Mouse (Mus musculus): ENCODE measurements around the gene Lmo1. TPM values are rescaled to one million over a fixed set of nuclear protein-coding genes. Genes with fewer than 3 reads are reported as not detected.
A peak's percentile ranks its signal among the peaks of the same experiment; 100 is the strongest.
"Not testable (repeated sequence)": the region's sequence is repeated elsewhere in the genome, so short reads cannot be mapped to it uniquely, and the experiment has no call there.

The Lmo1 gene
- polyA plus RNA-seq, 1 experiment from 2014 or later = 25.0 TPM

GRCm38 (mm10) chr7:109111000-109111399 lies 64.0 kb downstream of the Lmo1 start:
- ATAC-seq (ENCODE audit: insufficient read depth, low FRiP score, low TSS enrichment) (no peak), DNase-seq (ENCODE audit: low spot score) (no peak)
- Histone ChIP-seq H3K4me1 (ENCODE audit: control insufficient read depth, insufficient read depth, low read length) (no peaks in the 10 kb centered on the region), H3K4me2 (ENCODE audit: low read depth) (no peak overlapping the region), H3K9me3 (ENCODE audit: control insufficient read depth, low read length) (no peaks in the 10 kb centered on the region), H3K27ac (ENCODE audit: low read depth, low read length) (no peak overlapping the region), H3K27me3 (ENCODE audit: control insufficient read depth, insufficient read depth, low read length) (no peaks in the 10 kb centered on the region), H3K36me3 (ENCODE audit: control insufficient read depth, insufficient read depth, low read length) (no peaks in the 10 kb centered on the region), H3K9ac (ENCODE audit: low read length) (no peak overlapping the region), H3K4me3 (ENCODE audit: low read depth, low read length) (no peak overlapping the region)
- WGBS = 83% methylated on average over 5 of the region's 5 CpGs

DNA sequence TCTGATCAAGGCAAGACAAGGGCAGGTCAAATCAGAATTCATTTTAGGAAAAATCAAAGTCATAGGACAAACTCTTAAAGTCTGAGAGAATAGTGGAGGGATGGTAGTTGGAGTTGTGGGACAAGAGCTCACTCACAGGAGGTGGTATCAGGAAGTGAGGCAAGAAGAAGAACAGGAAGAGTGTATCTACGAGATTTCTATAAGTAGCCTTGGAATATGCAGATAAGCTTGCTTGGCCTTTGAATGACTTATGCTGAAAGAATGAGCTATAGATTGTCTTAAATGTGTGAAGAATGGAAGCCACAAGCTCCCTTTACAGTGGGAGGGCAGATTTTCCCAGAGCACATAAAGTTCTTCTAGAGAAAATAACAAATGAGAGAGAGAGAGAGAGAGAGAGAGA lies 70.1 kb downstream of the Lmo1 start:
- ATAC-seq (ENCODE audit: insufficient read depth, low FRiP score, low TSS enrichment) (no peak), DNase-seq (ENCODE audit: low spot score) (no peak)
- H3K27ac ChIP-seq (ENCODE audit: low read depth, low read length) = no peak overlapping the region
- no peak overlapping the region for H3K9ac ChIP-seq (ENCODE audit: low read length)
- H3K4me1 ChIP-seq (ENCODE audit: control insufficient read depth, insufficient read depth, low read length) = no peaks in the 10 kb centered on the region
- H3K27me3 ChIP-seq (ENCODE audit: control insufficient read depth, insufficient read depth, low read length) = no peaks in the 10 kb centered on the region
- no peak overlapping the region for H3K4me2 ChIP-seq (ENCODE audit: low read depth)
- H3K4me3 ChIP-seq (ENCODE audit: low read depth, low read length) = no peak overlapping the region
- no peaks in the 10 kb centered on the region for H3K9me3 ChIP-seq (ENCODE audit: control insufficient read depth, low read length)
- 85% methylated on average over 1 of the region's 1 CpGs for WGBS
- no peaks in the 10 kb centered on the region for H3K36me3 ChIP-seq (ENCODE audit: control insufficient read depth, insufficient read depth, low read length)

GRCm38 (mm10) chr7:109101167-109101566 lies 73.8 kb downstream of the Lmo1 start:
- 85% methylated on average over 3 of the region's 3 CpGs for WGBS
- H3K27me3 ChIP-seq (ENCODE audit: control insufficient read depth, insufficient read depth, low read length) = no peaks in the 10 kb centered on the region
- H3K9ac ChIP-seq (ENCODE audit: low read length) = no peak overlapping the region
- DNase-seq (ENCODE audit: low spot score) = no peak
- H3K9me3 ChIP-seq (ENCODE audit: control insufficient read depth, low read length) = no peaks in the 10 kb centered on the region
- no peaks in the 10 kb centered on the region for H3K4me1 ChIP-seq (ENCODE audit: control insufficient read depth, insufficient read depth, low read length)
- H3K36me3 ChIP-seq (ENCODE audit: control insufficient read depth, insufficient read depth, low read length) = no peaks in the 10 kb centered on the region
- no peak overlapping the region for H3K27ac ChIP-seq (ENCODE audit: low read depth, low read length)
- ATAC-seq (ENCODE audit: insufficient read depth, low FRiP score, low TSS enrichment) = no peak
- no peak overlapping the region for H3K4me3 ChIP-seq (ENCODE audit: low read depth, low read length)
- H3K4me2 ChIP-seq (ENCODE audit: low read depth) = no peak overlapping the region

DNA sequence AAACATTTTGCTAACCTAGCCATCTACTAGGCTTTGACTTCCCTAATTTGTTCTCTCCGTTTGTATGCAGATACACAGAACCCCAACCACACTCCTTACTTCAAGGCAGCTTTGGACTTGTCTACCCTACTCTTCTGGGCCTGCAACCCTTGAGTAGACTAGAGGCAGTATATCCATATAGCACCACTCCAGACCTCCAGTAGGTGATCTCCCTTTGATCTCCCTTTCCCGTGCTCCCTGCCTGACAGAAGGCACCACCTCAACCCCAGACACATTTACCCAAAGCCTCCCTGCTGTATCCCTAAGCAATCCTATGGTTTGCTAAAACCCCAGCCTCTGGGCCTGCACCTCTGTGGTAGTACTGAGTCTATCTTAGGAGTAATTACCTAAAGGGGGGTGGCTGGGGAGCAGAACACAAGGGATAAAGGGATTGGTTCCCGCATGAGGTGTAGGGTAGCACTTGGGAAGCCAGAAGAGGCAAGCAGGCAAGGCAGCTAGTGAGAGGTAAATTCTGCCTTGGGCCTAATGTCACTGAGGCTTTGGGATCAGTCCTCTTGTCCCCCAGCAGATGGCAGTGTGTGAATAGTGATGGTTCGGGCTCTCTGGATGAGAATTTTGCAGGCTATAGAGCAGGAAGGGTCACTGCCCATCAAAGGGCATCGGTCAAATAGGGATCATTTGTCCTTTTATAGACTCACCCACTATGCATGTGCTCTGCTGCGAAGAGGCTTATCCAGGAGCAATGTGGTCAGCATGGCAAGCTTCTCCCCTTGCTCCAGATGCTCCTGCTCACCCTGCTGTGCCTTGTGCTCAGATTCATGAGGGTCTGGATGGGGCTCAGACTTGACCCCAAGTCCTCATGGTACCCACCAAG lies 76.6 kb downstream of the Lmo1 start:
- DNase-seq (ENCODE audit: low spot score) = peak; percentile 52
- no peak overlapping the region for H3K4me2 ChIP-seq (ENCODE audit: low read depth)
- H3K4me3 ChIP-seq (ENCODE audit: low read depth, low read length) = no peak overlapping the region
- WGBS = 32% methylated on average over 6 of the region's 6 CpGs
- no peak overlapping the region for H3K27ac ChIP-seq (ENCODE audit: low read depth, low read length)
- no peaks in the 10 kb centered on the region for H3K4me1 ChIP-seq (ENCODE audit: control insufficient read depth, insufficient read depth, low read length)
- H3K9ac ChIP-seq (ENCODE audit: low read length) = no peak overlapping the region
- ATAC-seq (ENCODE audit: insufficient read depth, low FRiP score, low TSS enrichment) = peak; percentile 60
- H3K27me3 ChIP-seq (ENCODE audit: control insufficient read depth, insufficient read depth, low read length) = no peaks in the 10 kb centered on the region
- no peaks in the 10 kb centered on the region for H3K9me3 ChIP-seq (ENCODE audit: control insufficient read depth, low read length)
- H3K36me3 ChIP-seq (ENCODE audit: control insufficient read depth, insufficient read depth, low read length) = no peaks in the 10 kb centered on the region

- no peak overlapping the region for H3K27ac ChIP-seq (ENCODE audit: low read depth, low read length)
- H3K9ac ChIP-seq (ENCODE audit: low read length) = no peak overlapping the region
- H3K36me3 ChIP-seq (ENCODE audit: control insufficient read depth, insufficient read depth, low read length) = no peaks in the 10 kb centered on the region
- no peaks in the 10 kb centered on the region for H3K4me1 ChIP-seq (ENCODE audit: control insufficient read depth, insufficient read depth, low read length)
- H3K4me2 ChIP-seq (ENCODE audit: low read depth) = no peak overlapping the region
- no peaks in the 10 kb centered on the region for H3K27me3 ChIP-seq (ENCODE audit: control insufficient read depth, insufficient read depth, low read length)
- ATAC-seq (ENCODE audit: insufficient read depth, low FRiP score, low TSS enrichment) (no peak), DNase-seq (ENCODE audit: low spot score) (no peak)
- no peaks in the 10 kb centered on the region for H3K9me3 ChIP-seq (ENCODE audit: control insufficient read depth, low read length)
- 82% methylated on average over 7 of the region's 7 CpGs for WGBS
- no peak overlapping the region for H3K4me3 ChIP-seq (ENCODE audit: low read depth, low read length)
These were observed 77.8 kb downstream of the Lmo1 start for GRCm38 (mm10) chr7:109097203-109097602.

- Histone ChIP-seq H3K27me3 (ENCODE audit: control insufficient read depth, insufficient read depth, low read length) (no peaks in the 10 kb centered on the region), H3K9ac (ENCODE audit: low read length) (no peak overlapping the region), H3K27ac (ENCODE audit: low read depth, low read length) (no peak overlapping the region), H3K4me2 (ENCODE audit: low read depth) (no peak overlapping the region), H3K9me3 (ENCODE audit: control insufficient read depth, low read length) (no peaks in the 10 kb centered on the region), H3K4me1 (ENCODE audit: control insufficient read depth, insufficient read depth, low read length) (no peaks in the 10 kb centered on the region), H3K36me3 (ENCODE audit: control insufficient read depth, insufficient read depth, low read length) (no peaks in the 10 kb centered on the region), H3K4me3 (ENCODE audit: low read depth, low read length) (no peak overlapping the region)
- DNase-seq (ENCODE audit: low spot score) = no peak
- ATAC-seq (ENCODE audit: insufficient read depth, low FRiP score, low TSS enrichment) = no peak
- 78% methylated on average over 4 of the region's 4 CpGs for WGBS
These were observed 78.4 kb downstream of the Lmo1 start for GRCm38 (mm10) chr7:109096618-109097017.

GRCm38 (mm10) chr7:109094294-109094693 lies 80.7 kb downstream of the Lmo1 start:
- Histone ChIP-seq H3K27me3 (ENCODE audit: control insufficient read depth, insufficient read depth, low read length) (no peaks in the 10 kb centered on the region), H3K36me3 (ENCODE audit: control insufficient read depth, insufficient read depth, low read length) (no peaks in the 10 kb centered on the region), H3K27ac (ENCODE audit: low read depth, low read length) (no peak overlapping the region), H3K9ac (ENCODE audit: low read length) (no peak overlapping the region), H3K4me1 (ENCODE audit: control insufficient read depth, insufficient read depth, low read length) (no peaks in the 10 kb centered on the region), H3K4me2 (ENCODE audit: low read depth) (no peak overlapping the region), H3K9me3 (ENCODE audit: control insufficient read depth, low read length) (no peaks in the 10 kb centered on the region), H3K4me3 (ENCODE audit: low read depth, low read length) (no peak overlapping the region)
- DNase-seq (ENCODE audit: low spot score) (no peak), ATAC-seq (ENCODE audit: insufficient read depth, low FRiP score, low TSS enrichment) (no peak)
- no CpG with 5 or more reads among the region's 7 CpGs for WGBS

DNA sequence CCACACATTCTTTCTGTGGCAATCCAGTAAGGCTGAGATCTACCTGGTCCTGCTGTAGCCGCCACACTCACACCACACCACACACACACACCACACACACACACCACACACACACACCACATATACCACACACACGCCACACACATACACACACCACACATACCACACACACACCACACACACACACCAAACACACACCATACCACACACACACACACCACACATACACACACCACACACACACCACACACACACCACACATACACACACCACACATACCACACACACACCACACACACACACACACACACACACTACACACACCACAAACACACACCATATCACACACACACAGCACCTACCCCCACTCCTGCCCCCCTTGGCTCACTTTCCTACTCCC lies 83.7 kb downstream of the Lmo1 start:
- not testable (repeated sequence) for H3K4me3 ChIP-seq (ENCODE audit: low read depth, low read length); H3K9ac ChIP-seq (ENCODE audit: low read length); H3K4me2 ChIP-seq (ENCODE audit: low read depth); H3K9me3 ChIP-seq (ENCODE audit: control insufficient read depth, low read length); H3K36me3 ChIP-seq (ENCODE audit: control insufficient read depth, insufficient read depth, low read length); H3K27ac ChIP-seq (ENCODE audit: low read depth, low read length); DNase-seq (ENCODE audit: low spot score); H3K4me1 ChIP-seq (ENCODE audit: control insufficient read depth, insufficient read depth, low read length); ATAC-seq (ENCODE audit: insufficient read depth, low FRiP score, low TSS enrichment); H3K27me3 ChIP-seq (ENCODE audit: control insufficient read depth, insufficient read depth, low read length)
- no CpG with 5 or more reads among the region's 2 CpGs for WGBS
